Mouse (Mus musculus): ENCODE results near the gene Tiprl.

DNA sequence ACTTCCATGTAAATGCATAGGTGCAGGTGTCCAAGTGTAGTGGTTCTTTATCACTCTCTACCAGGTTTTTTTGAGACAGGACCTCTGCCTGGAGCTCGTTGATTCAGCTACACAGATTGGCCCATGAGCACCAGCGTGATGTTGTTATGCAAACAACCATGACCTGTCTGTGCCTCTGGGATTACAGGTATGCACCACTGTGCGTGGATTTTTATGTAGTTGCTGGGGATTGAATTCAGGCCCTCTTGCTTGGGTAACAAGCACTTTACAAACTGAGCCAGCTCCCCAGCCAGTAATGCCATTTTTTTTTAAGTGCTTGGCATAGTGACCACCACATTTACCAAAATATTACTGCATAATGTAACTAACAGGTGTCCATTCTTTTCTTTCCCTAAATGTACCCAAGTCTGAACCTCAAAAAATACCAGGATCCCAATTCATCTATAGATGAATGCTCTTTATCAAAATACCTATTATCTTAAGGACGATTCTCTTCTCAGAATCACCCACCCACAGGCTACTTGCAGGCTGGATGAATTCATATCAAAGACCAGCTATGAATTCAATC is 35.3 kb downstream of the Tiprl start:
- TF ChIP-seq POLR2A (IDR thresholded peaks at IDR 0.05; ENCODE audit: low read depth, low read length) (no peak), CTCF (IDR thresholded peaks at IDR 0.05; ENCODE audit: extremely low read depth, insufficient read length, insufficient replicate concordance, low read depth, low read length) (no peak)
